Mouse (Mus musculus): ENCODE data around the gene Cpt1a.

GRCm38 (mm10) chr19:3394216-3394615, 72.1 kb downstream of the Cpt1a start:
- TF ChIP-seq CTCF (IDR thresholded peaks at IDR 0.05; ENCODE audit: borderline replicate concordance, extremely low read depth, insufficient read depth, insufficient read length) = no peak
- TF ChIP-seq POLR2A (IDR thresholded peaks at IDR 0.05; ENCODE audit: borderline replicate concordance, extremely low read depth, insufficient read depth, insufficient read length, poor library complexity, severe bottlenecking) = no peak

Measured in brain, embryonic 14.5 days (tissue).